Mouse (Mus musculus): ENCODE measurements at regions not wholly inside any gene's neighbourhood (a gene's known extent, or its start where the extent isn't known, plus 50 kb on each side); places are given as distances from the start of the nearest gene placed in this dataset.

DNA sequence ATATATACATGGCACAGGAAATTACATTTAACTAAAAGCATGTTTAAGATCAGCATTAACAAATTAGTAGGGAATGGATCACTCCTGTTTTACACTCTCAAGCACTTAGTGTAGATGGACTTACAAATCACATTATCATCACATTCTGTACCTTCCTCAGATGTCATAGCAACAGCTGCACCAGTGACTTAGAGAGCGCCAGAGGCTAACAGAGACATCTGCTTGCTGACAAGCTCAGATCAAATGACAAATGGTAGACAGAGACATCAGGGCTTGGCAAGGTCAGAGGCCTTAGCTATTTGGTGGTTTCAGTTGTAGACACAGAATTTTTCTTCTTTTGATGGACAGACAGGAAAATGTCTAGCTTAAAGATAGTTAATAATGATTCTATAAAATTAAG lies 897.5 kb upstream of the Slc10a2 start:
- peak; percentile 37 for DNase-seq (ENCODE audit: low read depth, low spot score)

DNA sequence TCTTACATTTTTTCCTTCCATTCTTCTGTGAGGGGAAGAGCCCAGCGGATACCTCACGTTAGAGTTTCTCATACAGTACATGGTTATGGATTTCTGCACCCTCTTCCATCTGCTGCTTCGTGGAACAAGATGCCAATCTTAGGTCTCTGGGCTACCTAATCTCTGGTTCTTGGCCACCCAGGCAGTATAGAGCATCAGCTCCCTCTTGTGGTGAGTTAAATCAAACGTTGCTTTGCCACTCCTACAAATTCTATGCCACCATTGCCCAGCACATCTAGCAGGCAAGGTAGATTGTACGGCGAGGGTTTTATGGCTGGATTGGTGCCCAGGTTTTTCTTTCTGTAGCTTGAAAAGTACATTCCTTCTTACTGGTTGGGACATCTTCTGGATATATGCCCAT lies 889.7 kb upstream of the Slc10a2 start:
- peak; percentile 56 for DNase-seq (ENCODE audit: low read depth, low spot score)

DNA sequence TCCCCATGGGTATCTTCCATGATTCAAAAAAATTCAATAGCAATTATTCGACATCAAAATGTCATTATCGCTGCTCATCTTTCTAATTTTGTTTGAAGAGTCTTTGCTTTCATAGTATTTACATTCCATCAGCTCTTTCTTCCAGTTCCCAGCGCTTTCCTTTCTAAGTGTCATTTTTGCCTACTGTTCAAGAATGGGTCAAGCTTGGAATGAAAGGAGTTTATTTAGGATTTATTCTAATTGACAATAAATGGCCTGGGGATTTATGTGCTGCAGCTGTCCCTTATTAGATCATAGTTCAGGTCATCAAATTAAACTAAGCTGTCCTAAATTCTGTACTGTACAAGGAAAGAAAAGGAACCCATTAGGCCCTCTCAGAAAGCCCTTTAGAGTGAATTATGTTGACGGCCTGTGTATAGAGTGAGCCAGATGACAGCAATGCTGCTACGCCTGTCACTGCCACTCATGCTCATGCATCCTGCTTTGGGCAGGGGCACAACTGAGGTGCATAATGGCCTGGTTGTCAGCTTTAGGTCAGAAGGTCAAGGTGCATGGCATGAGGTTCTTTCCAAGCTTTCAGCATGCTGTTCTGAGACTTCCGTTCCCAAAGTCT lies 860.4 kb upstream of the Slc10a2 start:
- no peak for DNase-seq (ENCODE audit: low read depth, low spot score)

DNA sequence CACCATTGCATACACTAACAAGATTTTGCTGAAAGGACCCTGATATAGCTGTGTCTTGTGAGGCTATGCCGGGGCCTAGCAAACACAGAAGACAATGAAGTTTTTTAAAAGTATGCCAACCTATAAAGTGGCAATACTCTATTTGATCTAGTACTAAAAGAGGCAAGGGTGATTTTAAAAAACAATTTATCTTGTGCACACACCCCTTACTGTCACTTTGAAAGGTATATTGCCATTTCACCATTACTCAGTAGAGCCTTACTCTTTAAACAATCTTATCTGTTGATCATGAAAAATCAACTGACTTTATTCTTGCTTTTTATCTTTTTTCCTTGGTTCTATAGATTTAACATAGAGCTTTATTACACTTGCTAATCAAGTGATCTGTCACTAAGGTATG lies 859.1 kb upstream of the Slc10a2 start:
- DNase-seq (ENCODE audit: low read depth, low spot score): no peak

DNA sequence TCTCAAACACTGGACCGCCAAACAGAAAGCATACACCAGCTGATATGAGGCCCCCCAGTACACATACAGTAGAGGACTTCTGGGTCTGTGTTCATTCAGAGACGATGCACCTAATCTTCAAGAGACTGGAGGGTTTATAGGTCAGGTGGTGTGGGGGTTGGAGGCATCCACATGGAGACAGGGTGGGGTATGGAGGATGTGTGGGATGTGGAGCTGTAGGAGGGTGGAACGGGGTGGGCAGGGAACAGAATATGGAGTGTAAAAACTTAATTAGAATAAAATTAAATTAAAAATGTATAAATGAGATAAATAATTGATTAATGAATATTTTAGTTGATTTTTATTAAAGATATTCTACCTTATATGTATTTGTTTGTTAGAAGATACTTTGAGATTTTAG lies 832.9 kb upstream of the Slc10a2 start:
- no peak for DNase-seq (ENCODE audit: low read depth, low spot score)

DNA sequence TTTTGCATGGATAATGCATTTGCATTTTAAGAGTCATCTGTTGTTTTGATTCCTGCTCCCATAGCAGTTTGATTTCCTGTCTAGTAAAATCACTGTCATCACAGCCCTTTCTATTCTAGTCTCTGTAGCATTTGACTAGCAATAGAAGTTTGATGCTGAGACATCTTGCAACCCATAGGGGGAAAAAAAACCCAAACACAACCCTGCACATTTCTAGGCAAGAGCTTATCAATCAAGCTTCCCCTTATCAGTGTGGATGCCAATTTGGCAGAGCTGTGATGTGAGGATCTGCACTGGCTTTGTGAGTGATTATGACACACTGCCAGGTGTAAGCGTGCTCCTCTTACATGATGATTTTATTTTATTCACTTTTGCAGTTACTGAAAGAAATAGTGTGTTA lies 813.0 kb upstream of the Slc10a2 start:
- no peak for DNase-seq (ENCODE audit: low read depth, low spot score)
